Mouse (Mus musculus) layer of hippocampus, adult 18-20 months (tissue): ENCODE results near the gene Tmem160. TPM values are rescaled to one million over a fixed set of nuclear protein-coding genes. Genes with fewer than 3 reads are reported as not detected.

Experiments
- DNase-seq, 2 experiments: peaks; one replicate each; pipeline ENCODE4 v3.0.0; 2022; ENCODE audit warnings: low spot score in 2 of 2
- total RNA-seq, 2 experiments: library from RNA; stranded (reverse); gene quantifications; 2 replicates each; pipeline ENCODE4 v1.2.3; 2021

Gene Tmem160
- total RNA-seq, 2 experiments from 2014 or later: 63.6 to 66.4 TPM

- DNase-seq: no peak
Measured at GRCm38 (mm10) chr7:16488816-16489215, 36.2 kb downstream of the Tmem160 start.

GRCm38 (mm10) chr7:16489948-16490347 lies 37.4 kb downstream of the Tmem160 start:
- DNase-seq: peak in 1 of 2 experiments; percentile 22

GRCm38 (mm10) chr7:16491759-16492158 lies 39.2 kb downstream of the Tmem160 start:
- DNase-seq: peak in 1 of 2 experiments; percentile 70

GRCm38 (mm10) chr7:16492211-16492610 lies 39.6 kb downstream of the Tmem160 start:
- peak in 1 of 2 experiments; percentile 36 for DNase-seq

GRCm38 (mm10) chr7:16493361-16493760 lies 40.8 kb downstream of the Tmem160 start:
- peak in 1 of 2 experiments; percentile 60 for DNase-seq

- DNase-seq: no peak
Measured at GRCm38 (mm10) chr7:16496260-16496659, 43.7 kb downstream of the Tmem160 start.

GRCm38 (mm10) chr7:16499671-16500104 lies 47.1 kb downstream of the Tmem160 start:
- DNase-seq: no peak

- DNase-seq: no peak
Measured at GRCm38 (mm10) chr7:16501571-16501970, 49.0 kb downstream of the Tmem160 start.

- DNase-seq: no peak
Measured at GRCm38 (mm10) chr7:16504573-16505225, 52.1 kb downstream of the Tmem160 start.

Other genes with a start within 250 kb of the Tmem160 start
- gene Dhx34, start 230.7 kb upstream of the Tmem160 start, total RNA-seq: 10 to 100 TPM; 10.7 to 12.5 TPM
- gene C5ar2, start 208.6 kb upstream of the Tmem160 start, total RNA-seq: under 1 TPM; 0.56 to 0.67 TPM
- 1 to 10 TPM; 1.2 to 1.6 TPM for gene C5ar1, start 193.2 kb upstream of the Tmem160 start, total RNA-seq
- 10 to 100 TPM; 31.9 to 34.8 TPM for gene Inafm1, start 179.2 kb upstream of the Tmem160 start, total RNA-seq
- gene Ccdc9, start 166.0 kb upstream of the Tmem160 start, total RNA-seq: 10 to 100 TPM; 72.4 to 80.2 TPM
- 10 to 100 TPM in 1 of 2 experiments, 1 to 10 TPM in 1; 8.2 to 12.4 TPM for gene Bbc3, start 144.4 kb upstream of the Tmem160 start, total RNA-seq
- gene Sae1, start 65.0 kb upstream of the Tmem160 start, total RNA-seq: 100 to 1,000 TPM in 1 of 2 experiments, 10 to 100 TPM in 1; 95.4 to 100 TPM
- 10 to 100 TPM; 55.9 to 56.9 TPM for gene Zc3h4, start 51.9 kb upstream of the Tmem160 start, total RNA-seq
- 10 to 100 TPM; 14.5 to 17.6 TPM for gene Npas1, start 24.9 kb downstream of the Tmem160 start, total RNA-seq
- 100 to 1,000 TPM; 125 to 128 TPM for gene Arhgap35, start 162.2 kb downstream of the Tmem160 start, total RNA-seq
- gene Ceacam15, start 222.9 kb downstream of the Tmem160 start, total RNA-seq: not detected